Mouse (Mus musculus) liver, embryonic 13.5 days (tissue): ENCODE measurements around the gene Gm853. TPM values are rescaled to one million over a fixed set of nuclear protein-coding genes. Genes with fewer than 3 reads are reported as not detected.

Experiments used
- ATAC-seq: fragments of 200-750 bp; cut with Nextera tagmentation; 2 replicates; pipeline ENCODE4 v1.8.0; 2017; ENCODE audit warnings: low read depth, mild to moderate bottlenecking, moderate number of reproducible peaks, moderate library complexity
- DNase-seq: peaks from one replicate; pipeline ENCODE4 v3.0.0; 2022
- H3K27ac ChIP-seq: fragments of 300-500 bp; sonication (generic); 2 replicates; pipeline ENCODE4 v1.5.1; 2015; ENCODE audit warnings: moderate library complexity, mild to moderate bottlenecking, inconsistent platforms
- H3K27me3 ChIP-seq: fragments of 300-500 bp; sonication (generic); 2 replicates; pipeline ENCODE4 v1.6.1; 2015; ENCODE audit warnings: mild to moderate bottlenecking, inconsistent platforms
- H3K36me3 ChIP-seq: fragments of 300-500 bp; sonication (generic); 2 replicates; pipeline ENCODE4 v1.6.1; 2015; ENCODE audit warnings: mild to moderate bottlenecking, inconsistent platforms
- H3K4me1 ChIP-seq: fragments of 300-500 bp; sonication (generic); replicated peaks from 2 replicates; pipeline ENCODE4 v1.6.1; 2015; ENCODE audit warnings: inconsistent platforms
- H3K4me2 ChIP-seq: fragments of 300-500 bp; sonication (generic); 2 replicates; pipeline ENCODE4 v1.6.1; 2015; ENCODE audit warnings: inconsistent platforms, mild to moderate bottlenecking, moderate library complexity
- H3K4me3 ChIP-seq: fragments of 300-500 bp; sonication (generic); replicated peaks from 2 replicates; pipeline ENCODE4 v1.5.1; 2015; ENCODE audit warnings: mild to moderate bottlenecking, inconsistent platforms
- H3K9ac ChIP-seq: fragments of 300-500 bp; sonication (generic); 2 replicates; pipeline ENCODE4 v1.6.1; 2015; ENCODE audit warnings: mild to moderate bottlenecking, inconsistent platforms
- H3K9me3 ChIP-seq: fragments of 300-500 bp; sonication (generic); replicated peaks from 2 replicates; pipeline ENCODE4 v1.6.1; 2016; ENCODE audit warnings: inconsistent platforms
- WGBS: fragments of 180-500 bp; shearing (Covaris S2); methylation state at CpG from one replicate; pipeline ENCODE4 v1.1.7; 2015; ENCODE audit not compliant: insufficient replicate concordance; 5-methylcytosine and 5-hydroxymethylcytosine counted together
- polyA plus RNA-seq: library from polyadenylated mRNA; unstranded; fragments of >200 nt; fragmentation: Nextera tagmentation; extraction: Ambion mirVana; gene quantifications from 2 replicates; pipeline ENCODE4 v1.2.1, GENCODE M21; 2015

Gene Gm853
- polyA plus RNA-seq, 1 experiment from 2014 or later: not detected

GRCm38 (mm10) chr4:130173911-130174311 is 48.3 kb downstream of the Gm853 start:
- Histone ChIP-seq H3K4me2 (peak overlapping the region; percentile 71), H3K9ac (peak overlapping the region; percentile 75), H3K9me3 (no peaks in the 10 kb centered on the region), H3K4me1 (peaks cover 64% of the 10 kb centered on the region), H3K4me3 (peak overlapping the region; percentile 65), H3K27ac (peak overlapping the region; percentile 86), H3K36me3 (peaks cover 4% of the 10 kb centered on the region; the same call in 1 of the 2 replicates), H3K27me3 (peaks cover 62% of the 10 kb centered on the region)
- 38% methylated on average over 19 of the region's 19 CpGs for WGBS
- DNase-seq: no peak
- peak; percentile 33 for ATAC-seq

- H3K27me3 ChIP-seq: peaks cover 69% of the 10 kb centered on the region
- peak overlapping the region; percentile 65 for H3K4me3 ChIP-seq
- peaks cover 71% of the 10 kb centered on the region for H3K4me1 ChIP-seq
- ATAC-seq (peak; percentile 85), DNase-seq (peak; percentile 70)
- H3K36me3 ChIP-seq: peaks cover 10% of the 10 kb centered on the region; the same call in 1 of the 2 replicates
- peak overlapping the region; percentile 75 for H3K9ac ChIP-seq
- H3K27ac ChIP-seq: peak overlapping the region; percentile 86
- 45% methylated on average over 11 of the region's 11 CpGs for WGBS
- peak overlapping the region; percentile 71 for H3K4me2 ChIP-seq
- H3K9me3 ChIP-seq: no peaks in the 10 kb centered on the region
Observed at GRCm38 (mm10) chr4:130173060-130173822, 49.0 kb downstream of the Gm853 start.

- Histone ChIP-seq H3K27me3 (peaks cover 72% of the 10 kb centered on the region), H3K36me3 (peaks cover 14% of the 10 kb centered on the region; the same call in 1 of the 2 replicates), H3K9me3 (no peaks in the 10 kb centered on the region), H3K4me1 (peaks cover 78% of the 10 kb centered on the region), H3K9ac (peak overlapping the region; percentile 22), H3K4me3 (peak overlapping the region; percentile 65), H3K27ac (peak overlapping the region; percentile 86; the same call in 1 of the 2 replicates), H3K4me2 (peak overlapping the region; percentile 71)
- ATAC-seq (no peak), DNase-seq (no peak)
- whole genome bisulfite sequencing: 54% methylated on average over 11 of the region's 11 CpGs
Observed at GRCm38 (mm10) chr4:130171951-130172765, 50.0 kb downstream of the Gm853 start.

GRCm38 (mm10) chr4:130170362-130170761 is 51.8 kb downstream of the Gm853 start:
- H3K9me3 ChIP-seq: no peaks in the 10 kb centered on the region
- WGBS: 62% methylated on average over 4 of the region's 4 CpGs
- DNase-seq (no peak), ATAC-seq (no peak)
- no peak overlapping the region for H3K9ac ChIP-seq
- H3K4me3 ChIP-seq: no peak overlapping the region
- peaks cover 27% of the 10 kb centered on the region; the same call in 1 of the 2 replicates for H3K36me3 ChIP-seq
- peaks cover 72% of the 10 kb centered on the region for H3K27me3 ChIP-seq
- H3K27ac ChIP-seq: no peak overlapping the region
- peaks cover 63% of the 10 kb centered on the region for H3K4me1 ChIP-seq
- H3K4me2 ChIP-seq: no peak overlapping the region

GRCm38 (mm10) chr4:130169411-130169971 is 52.7 kb downstream of the Gm853 start:
- no peak overlapping the region for H3K4me2 ChIP-seq
- 66% methylated on average over 16 of the region's 16 CpGs for WGBS
- H3K27me3 ChIP-seq: peaks cover 70% of the 10 kb centered on the region
- no peak overlapping the region for H3K27ac ChIP-seq
- DNase-seq (no peak), ATAC-seq (no peak)
- H3K9me3 ChIP-seq: no peaks in the 10 kb centered on the region
- no peak overlapping the region for H3K4me3 ChIP-seq
- peaks cover 54% of the 10 kb centered on the region for H3K4me1 ChIP-seq
- no peak overlapping the region for H3K9ac ChIP-seq
- peaks cover 27% of the 10 kb centered on the region; the same call in 1 of the 2 replicates for H3K36me3 ChIP-seq

GRCm38 (mm10) chr4:130168280-130169183 is 53.7 kb downstream of the Gm853 start:
- Histone ChIP-seq H3K36me3 (peaks cover 27% of the 10 kb centered on the region; the same call in 1 of the 2 replicates), H3K4me1 (peaks cover 48% of the 10 kb centered on the region), H3K27me3 (peaks cover 70% of the 10 kb centered on the region), H3K4me3 (no peak overlapping the region), H3K9ac (no peak overlapping the region), H3K9me3 (no peaks in the 10 kb centered on the region), H3K4me2 (peak overlapping the region; percentile 15; the same call in 1 of the 2 replicates), H3K27ac (no peak overlapping the region)
- DNase-seq (no peak), ATAC-seq (peak; percentile 42)
- 43% methylated on average over 16 of the region's 16 CpGs for WGBS

- Histone ChIP-seq H3K27ac (no peak overlapping the region), H3K4me3 (no peak overlapping the region), H3K27me3 (peaks cover 72% of the 10 kb centered on the region), H3K4me1 (peaks cover 45% of the 10 kb centered on the region), H3K4me2 (peak overlapping the region; percentile 21), H3K9me3 (no peaks in the 10 kb centered on the region), H3K36me3 (peaks cover 27% of the 10 kb centered on the region; the same call in 1 of the 2 replicates), H3K9ac (no peak overlapping the region)
- WGBS: 30% methylated on average over 9 of the region's 9 CpGs
- no peak for DNase-seq
- no peak for ATAC-seq
Observed at GRCm38 (mm10) chr4:130167814-130168213, 54.4 kb downstream of the Gm853 start.

GRCm38 (mm10) chr4:130167321-130167720 is 54.9 kb downstream of the Gm853 start:
- Histone ChIP-seq H3K27ac (no peak overlapping the region), H3K36me3 (peaks cover 27% of the 10 kb centered on the region; the same call in 1 of the 2 replicates), H3K4me1 (peaks cover 40% of the 10 kb centered on the region), H3K4me2 (peak overlapping the region; percentile 21), H3K4me3 (no peak overlapping the region), H3K27me3 (peaks cover 77% of the 10 kb centered on the region), H3K9me3 (no peaks in the 10 kb centered on the region), H3K9ac (no peak overlapping the region)
- DNase-seq: no peak
- WGBS: 41% methylated on average over 22 of the region's 22 CpGs
- no peak for ATAC-seq

GRCm38 (mm10) chr4:130166592-130166991 is 55.6 kb downstream of the Gm853 start:
- Histone ChIP-seq H3K4me2 (no peak overlapping the region), H3K4me3 (no peak overlapping the region), H3K9me3 (no peaks in the 10 kb centered on the region), H3K9ac (no peak overlapping the region), H3K4me1 (peaks cover 33% of the 10 kb centered on the region), H3K36me3 (peaks cover 27% of the 10 kb centered on the region; the same call in 1 of the 2 replicates), H3K27me3 (peaks cover 81% of the 10 kb centered on the region), H3K27ac (no peak overlapping the region)
- DNase-seq (no peak), ATAC-seq (no peak)
- 71% methylated on average over 8 of the region's 8 CpGs for WGBS

- Histone ChIP-seq H3K9ac (no peak overlapping the region), H3K27ac (no peak overlapping the region), H3K36me3 (peaks cover 27% of the 10 kb centered on the region; the same call in 1 of the 2 replicates), H3K9me3 (no peaks in the 10 kb centered on the region), H3K27me3 (peaks cover 80% of the 10 kb centered on the region), H3K4me2 (no peak overlapping the region), H3K4me1 (peaks cover 28% of the 10 kb centered on the region), H3K4me3 (no peak overlapping the region)
- DNase-seq (no peak), ATAC-seq (no peak)
- 65% methylated on average over 18 of the region's 18 CpGs for WGBS
Observed at GRCm38 (mm10) chr4:130166061-130166460, 56.1 kb downstream of the Gm853 start.
